Mouse (Mus musculus) frontal cortex, postnatal 36 days (tissue): ENCODE data around the gene Cpa2.
A peak's percentile ranks its signal among the peaks of the same experiment; 100 is the strongest.

ENCODE experiments used
- DNase-seq, 2 experiments: peaks; one replicate each; pipeline ENCODE4 v3.0.0; 2022; ENCODE audit warnings: low spot score in 2 of 2

Gene Cpa2

DNA sequence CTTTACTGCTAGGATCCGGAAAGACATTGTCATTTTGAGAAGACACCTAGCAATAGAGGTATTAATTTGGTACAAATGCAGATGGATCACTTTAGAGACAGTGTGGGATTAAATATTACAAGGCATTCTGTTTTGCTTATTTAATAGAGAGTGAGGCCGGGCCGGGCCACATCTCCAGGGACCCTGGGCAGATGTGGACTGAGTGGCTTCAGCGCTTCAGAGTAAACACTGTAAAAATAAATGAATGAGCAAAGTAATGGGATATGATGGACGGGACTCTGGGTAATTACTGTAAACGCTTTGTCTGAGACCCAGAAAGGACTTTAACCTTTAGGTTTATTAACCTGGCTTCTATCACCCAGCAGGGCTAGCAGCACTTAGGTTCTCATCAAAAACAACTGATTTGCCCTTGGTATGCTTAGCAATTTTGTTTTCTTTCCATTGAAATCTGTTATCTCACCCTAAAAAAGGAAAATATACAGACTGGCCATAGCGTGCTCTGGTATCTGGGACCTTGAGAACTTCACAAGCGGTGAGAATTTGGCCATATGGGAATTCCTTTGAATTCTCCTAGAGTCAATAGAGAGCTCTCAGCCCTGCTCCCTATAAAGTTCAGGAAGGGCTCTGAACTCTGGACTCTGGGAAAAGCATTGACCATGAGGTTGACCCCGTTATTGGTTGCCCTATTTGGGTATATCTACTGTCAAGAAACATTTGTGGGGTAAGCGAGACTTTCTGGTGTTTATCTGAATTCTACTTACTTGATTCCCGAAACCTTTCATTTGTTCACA lies at the start of gene Cpa2:
TSS of gene Cpa2 (plus strand) at position 574 of the 791 bp plus-strand sequence.
- DNase-seq, result no peak

DNA sequence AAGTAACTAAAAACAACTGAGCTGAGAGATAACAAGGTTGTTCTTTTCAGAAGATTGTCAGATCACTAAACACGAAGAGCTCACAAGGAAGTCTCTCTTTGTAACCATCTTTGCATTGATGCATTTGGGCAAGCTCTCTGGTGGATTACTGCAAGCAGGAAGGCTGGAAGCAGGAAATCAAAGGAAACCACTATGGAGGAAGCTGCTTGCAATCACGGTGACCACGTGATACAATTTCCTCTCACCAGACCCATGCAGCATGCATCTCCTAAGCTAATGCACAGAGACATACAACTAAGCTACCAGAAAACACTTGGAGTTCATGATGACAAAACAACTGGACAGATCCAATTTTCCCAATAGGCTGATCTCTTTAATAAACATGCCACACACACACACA lies 42.3 kb upstream of the Cpa2 start:
- DNase-seq, result no peak

DNA sequence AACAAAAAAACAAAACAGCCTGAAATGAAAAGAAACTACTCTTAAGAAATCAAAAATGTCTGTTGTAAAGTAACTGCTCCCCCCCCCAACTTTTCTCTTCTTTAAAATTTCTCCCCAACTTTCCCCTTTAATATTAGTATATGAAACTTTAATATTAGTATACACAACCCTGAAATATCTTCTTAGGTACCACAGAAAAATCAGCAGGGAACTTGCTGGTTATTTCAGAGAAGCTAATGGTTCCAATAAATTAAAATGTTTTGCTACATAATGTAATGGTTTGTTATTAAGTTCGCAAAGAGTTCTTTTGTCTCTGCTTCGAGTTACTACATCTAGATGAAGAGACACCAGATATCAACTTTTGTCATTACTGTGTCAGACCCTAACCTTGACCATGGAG lies 32.6 kb upstream of the Cpa2 start:
- DNase-seq, result no peak

DNA sequence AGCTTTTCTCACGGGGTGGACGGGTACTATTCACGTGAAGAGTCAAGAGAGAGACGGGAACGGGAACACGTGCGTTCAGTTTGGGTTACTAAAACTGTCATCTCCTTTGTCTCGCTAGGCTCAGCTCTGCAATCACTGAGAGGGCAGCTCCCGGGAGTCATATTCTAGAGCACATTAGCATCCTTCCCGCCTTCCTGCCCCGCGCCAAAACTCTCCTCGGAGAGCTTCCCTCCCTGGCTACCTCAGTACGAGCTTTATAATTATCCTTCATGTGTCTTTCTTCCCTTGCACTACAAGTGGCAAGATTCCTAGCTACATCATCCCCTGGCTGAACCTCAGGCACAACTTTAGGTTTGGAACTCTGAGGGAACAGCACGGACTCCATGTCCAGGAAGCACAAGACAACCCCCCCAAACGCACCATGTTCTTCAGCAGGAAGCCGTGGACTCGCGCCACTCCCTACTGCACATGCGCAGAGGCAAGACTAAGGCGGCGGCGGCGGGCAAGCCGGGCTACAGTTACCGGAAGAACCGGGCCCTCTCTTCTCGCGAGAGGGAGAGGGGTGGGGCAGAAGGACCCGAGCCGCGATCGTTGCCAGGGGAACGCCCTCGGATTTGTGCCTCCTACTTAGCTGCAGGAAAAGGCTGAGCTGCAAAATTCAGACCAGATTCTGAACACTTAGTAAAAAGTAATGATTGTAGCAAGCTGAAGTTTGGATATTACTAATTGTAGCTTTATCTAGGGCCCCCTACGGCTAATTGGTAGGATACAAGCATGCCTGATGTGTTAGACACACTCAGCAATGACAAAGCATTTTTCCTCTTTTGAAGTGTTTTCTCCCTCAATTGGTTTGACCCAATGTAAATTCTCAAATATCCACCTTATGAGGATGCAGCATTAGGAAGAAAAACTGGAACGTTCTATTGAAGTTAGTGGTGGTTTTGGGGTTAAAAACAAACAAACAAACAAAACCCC lies 31.8 kb upstream of the Cpa2 start, which contains the start of the genes Tmem209 and Ssmem1:
TSS of gene Tmem209 (minus strand) at position 519 of the 975 bp plus-strand sequence.
TSS of gene Ssmem1 (plus strand) at position 585 of the 975 bp plus-strand sequence.
- peak; percentile 99 for DNase-seq

DNA sequence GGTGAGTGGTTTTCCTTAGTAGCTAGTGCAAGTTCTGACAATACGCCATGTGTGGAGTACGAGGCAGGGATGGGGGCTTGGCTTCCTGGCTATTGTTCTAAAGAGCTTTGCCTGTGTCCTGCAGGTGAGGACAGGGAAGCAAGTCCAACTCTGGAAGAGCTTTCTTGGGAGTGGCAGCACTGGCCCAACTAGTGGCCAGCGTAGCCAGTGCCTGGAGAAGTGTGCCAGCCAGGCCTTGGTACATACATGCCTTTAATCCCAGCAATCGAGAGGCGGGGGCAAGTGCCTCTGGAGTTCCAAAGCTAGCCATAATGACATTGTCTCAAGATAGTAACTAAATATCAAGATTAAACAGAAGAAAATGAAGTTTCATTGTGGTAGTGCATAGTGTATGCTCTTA lies 31.1 kb upstream of the Cpa2 start:
- no peak for DNase-seq

DNA sequence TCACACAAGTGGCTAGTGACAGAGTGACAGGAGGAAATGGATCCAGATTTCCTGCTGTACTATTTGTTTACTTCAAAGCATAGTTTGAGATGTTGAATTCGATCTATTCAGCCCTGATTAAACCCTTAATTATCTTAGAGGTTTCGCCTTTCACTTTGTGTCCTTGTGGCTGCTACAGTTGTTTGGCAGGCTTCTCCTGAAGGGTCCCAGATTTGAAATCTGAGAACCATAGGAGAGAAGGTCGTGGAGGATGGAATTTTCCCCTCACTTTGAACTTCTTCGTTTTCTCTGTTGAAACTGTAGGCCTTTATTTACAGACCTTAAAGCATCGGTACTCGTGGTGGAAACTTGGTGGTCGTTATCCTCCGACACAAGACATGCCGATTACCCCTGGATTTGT lies 27.1 kb upstream of the Cpa2 start:
- no peak for DNase-seq

DNA sequence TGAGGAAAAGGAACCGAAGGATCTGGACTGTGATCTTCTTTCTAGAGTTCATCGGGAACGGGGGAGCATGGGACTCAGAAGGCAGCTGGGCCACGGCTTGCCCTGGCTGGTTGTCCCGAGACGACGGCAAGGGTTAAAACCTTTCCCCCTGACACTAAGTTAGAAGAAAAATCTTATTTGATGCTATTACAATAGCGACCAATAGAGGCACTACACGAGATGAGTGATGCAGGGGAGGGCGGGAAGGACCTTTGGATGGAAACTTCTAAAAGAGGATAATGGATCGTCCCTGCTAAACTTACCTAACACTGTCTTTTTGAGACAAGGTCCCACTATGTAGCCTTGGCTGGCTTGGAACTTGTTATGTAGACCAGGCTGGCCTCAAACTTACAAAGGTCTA lies 21.0 kb upstream of the Cpa2 start:
- no peak for DNase-seq

DNA sequence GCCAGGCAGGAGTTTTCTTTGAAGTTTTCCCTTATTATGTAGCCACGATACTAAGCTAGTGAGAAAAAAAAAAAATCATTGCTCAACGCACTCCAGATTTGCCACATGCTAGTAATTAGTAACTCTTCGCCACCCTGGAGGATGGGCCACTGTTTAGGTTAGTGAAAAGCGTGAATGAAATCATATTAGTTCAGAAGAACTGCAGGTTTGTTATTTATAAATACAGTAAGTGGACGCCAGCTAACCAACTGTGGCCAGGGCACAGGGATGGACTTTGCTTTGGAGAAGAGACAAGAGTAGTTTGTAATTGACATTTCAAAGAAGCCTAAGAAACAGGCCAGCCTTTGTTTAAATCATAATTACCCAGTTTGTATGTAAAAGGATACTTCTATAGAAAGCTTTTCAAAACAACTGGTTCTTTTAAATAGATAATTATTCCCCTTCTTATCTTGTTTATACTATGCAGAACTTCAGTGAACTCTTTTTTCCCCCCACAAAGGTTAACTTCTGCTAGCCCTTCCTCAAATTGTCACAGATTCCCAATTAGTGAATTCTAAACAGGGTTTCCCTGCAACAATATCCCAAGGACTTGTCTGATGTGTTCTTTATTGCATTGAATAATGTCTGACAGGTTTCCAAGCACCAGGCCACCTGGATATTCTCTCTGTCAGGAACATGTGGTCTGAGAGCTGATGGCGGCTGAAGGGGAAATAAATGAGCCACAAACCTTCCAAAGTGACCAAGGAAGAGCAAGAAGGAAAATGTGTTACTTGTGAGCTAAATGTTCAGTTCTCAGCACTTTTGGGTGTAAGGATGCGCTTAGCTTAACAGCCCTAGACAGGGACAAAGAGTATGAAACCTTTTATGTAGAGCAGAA lies 15.7 kb upstream of the Cpa2 start:
- DNase-seq, result no peak

DNA sequence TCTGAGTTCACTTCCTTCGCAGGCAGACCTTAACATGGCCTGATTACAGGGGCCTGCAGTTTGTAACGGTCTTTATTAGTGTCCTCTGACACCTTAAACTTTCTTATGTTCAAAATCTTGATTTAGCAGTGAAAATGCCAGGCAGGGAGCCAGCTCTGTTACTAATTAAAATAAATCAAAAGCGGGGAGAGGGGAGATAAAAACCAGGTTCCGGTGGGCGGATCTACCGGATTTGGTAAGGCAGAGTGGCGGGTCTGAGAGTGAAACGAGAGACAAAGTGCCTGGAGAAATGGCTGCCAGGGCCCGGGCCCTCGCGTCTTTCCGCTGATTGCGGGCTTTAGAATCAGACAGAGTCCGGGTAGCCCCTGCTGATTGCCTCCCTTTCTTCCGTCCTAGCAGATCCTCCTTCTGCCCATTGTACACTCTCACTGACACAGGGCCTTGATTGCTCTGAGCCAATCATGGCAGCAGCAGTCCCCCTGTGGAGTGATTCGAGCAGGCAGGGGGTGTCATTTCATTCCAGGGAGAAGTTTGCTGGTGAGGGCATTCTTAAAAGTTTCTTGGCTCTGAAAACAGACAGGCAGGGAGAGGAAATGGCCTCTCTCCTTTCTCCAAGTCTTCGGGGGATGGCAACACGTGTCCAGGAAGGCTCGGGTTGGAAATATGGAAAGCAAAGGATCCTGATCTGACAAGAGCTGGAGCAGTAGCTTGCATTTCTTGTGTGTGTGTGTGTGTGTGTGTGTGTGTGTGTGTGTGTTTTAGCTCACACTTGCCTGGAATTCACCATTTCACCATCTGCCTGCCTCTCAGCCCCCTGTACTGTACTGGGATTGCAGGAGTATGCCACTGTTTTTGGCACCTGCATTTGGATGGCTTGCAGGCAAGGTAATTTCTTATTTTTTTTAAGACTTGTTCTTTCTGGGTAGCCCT lies 14.5 kb upstream of the Cpa2 start:
- DNase-seq, result no peak

DNA sequence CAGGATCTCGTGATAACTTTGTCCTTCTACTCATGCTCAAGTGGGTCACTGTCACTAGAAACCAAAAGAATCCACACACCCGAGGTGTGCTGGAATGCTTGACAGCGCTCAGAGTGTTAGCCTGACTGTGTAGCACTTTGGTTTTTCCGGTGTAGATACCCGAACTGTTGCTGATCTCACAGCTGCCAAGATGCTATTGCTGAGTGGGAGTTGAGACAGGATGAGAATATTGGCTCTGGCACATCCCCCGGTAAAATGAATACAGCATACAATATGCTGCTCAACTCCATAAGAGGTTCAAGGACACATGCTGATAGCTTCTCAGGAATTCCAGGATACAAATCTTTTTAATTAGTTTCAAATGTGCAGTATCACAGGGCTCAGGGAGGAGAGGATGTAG lies 12.6 kb upstream of the Cpa2 start:
- DNase-seq, result peak in 1 of 2 experiments; percentile 56

DNA sequence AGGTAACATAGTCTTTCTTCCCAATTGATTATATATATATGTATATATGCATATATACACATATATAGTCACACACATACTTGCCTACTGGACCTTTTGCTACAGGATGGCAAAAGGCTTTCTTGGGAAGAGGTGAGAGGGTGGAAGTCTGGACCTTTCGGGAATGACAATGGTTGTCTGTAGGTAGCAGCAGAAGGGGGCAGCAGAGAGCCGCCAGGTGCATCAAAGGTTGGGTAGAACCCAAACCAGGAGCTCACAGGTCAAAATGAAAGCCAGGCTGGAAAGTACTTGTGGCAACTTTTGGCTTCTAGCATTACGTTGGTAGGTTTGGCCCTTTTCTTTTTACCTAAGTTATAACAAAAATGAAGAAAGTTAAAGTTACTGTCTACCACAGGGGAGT lies 6.0 kb upstream of the Cpa2 start:
- DNase-seq, result no peak

DNA sequence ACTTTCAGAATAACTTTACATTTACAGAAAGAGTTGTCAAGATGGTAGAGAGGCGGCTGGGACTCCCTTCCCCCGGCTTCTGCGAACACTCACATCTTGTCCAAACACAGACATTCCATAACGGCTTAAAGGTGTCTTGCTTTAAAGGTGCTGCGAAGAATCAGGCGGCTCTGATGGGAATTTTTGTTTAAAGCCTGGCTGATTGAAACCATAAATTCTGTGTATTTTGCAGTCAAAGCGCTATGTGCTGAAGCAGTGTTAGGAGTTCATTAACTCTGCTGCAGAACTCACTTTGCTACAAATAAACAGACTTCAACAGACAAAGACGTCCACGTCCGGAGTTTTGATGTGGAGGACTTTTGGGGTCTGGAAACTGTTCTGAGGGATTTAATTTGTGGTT lies 3.1 kb upstream of the Cpa2 start:
- peak in 1 of 2 experiments; percentile 37 for DNase-seq

DNA sequence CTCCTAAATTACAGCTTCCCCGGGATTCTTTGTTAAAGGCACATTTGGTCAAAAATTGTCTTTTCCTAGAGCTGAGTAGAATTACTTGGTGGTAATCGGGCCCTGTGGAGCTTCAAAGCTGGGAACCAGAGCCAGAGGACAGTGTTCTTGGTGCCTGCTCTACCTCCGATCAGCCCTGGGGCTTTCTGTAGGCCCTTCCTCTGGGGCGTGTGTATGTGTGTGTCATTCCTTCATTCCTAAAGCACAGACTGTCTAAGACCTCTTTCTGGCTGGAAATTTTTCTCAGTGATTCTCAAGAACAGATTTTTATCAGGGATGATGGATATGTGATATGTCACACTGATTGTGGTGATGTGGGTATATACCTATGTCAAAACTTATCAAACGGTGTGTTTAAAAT lies 2.6 kb upstream of the Cpa2 start:
- DNase-seq, result no peak

DNA sequence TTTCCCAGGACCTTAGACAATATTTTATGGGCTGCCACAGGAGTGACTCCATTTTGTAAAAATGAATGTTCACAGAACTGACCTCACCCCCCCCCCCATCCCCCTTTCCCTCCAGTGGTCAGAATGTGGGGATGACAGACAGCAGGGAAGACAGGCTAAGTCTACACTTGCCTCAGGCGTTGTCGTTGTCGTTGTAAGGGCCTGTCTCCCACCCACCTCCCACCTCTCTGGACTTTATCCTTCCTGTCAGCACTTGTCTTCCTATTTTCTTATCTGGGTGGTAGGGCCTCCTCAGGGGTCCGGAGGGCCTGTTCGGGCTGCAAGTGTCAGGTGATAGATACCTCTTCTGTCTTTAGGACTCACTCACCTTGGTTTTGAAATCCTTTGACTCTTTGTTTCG lies 895 bp downstream of the Cpa2 start:
- DNase-seq, result no peak

DNA sequence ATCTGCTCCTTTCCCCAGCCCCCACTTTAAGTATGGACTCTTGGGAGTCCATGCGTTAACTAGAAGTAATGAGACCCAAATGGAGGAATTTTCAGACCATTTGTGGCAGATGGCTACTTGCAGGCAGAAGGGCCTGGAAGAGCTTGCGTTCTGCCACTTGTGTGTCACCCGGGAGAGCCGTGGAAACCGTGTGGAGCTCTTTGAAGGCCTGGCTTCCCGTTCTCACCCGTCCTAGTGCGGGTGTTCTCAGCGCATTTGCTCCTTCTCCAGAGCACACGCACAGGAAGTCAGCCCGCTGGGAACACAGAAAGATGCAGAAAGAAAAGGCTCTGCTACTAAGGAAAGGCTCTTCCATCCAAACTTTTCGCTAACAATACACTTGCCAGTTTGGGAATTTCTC lies 1.7 kb downstream of the Cpa2 start:
- DNase-seq, result no peak

DNA sequence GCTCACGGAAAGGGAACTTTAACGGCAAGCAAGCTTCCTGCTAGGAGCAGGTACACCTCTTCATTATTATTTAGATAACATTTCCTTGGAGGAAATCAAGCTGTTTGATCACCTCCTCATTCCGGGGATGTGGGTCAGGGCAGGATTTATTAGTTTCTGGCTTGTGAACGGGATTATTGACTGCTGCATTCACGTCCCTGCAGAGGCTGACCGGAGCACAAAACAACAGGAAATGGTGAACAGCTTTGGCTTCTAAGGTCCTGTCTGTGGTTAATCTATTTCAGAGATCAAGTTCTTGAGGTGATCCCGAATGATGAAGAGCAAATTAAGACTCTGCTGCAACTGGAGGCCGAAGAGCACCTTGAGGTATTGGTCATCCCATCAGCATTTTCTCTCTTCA lies 2.5 kb downstream of the Cpa2 start:
- DNase-seq, result no peak

DNA sequence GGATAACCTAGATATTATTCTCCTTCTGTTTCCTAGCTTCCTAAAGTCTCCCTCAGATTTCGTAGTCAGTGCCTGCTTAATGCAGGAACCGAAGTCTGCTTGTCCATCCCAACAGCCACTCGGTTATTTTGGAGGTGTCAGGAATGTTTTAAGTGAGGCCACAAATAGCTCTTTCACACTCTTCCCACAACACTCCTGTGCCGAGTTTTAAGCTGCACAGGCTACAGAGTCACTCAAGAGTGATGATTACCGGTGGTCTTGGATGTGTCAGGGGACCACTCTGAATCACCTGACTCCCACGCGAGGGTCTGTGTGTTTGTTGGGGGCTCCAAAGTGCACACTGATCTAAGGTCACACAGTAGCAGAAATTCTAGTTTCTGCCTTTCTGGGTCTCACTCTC lies 4.3 kb downstream of the Cpa2 start:
- DNase-seq, result peak in 1 of 2 experiments; percentile 65

DNA sequence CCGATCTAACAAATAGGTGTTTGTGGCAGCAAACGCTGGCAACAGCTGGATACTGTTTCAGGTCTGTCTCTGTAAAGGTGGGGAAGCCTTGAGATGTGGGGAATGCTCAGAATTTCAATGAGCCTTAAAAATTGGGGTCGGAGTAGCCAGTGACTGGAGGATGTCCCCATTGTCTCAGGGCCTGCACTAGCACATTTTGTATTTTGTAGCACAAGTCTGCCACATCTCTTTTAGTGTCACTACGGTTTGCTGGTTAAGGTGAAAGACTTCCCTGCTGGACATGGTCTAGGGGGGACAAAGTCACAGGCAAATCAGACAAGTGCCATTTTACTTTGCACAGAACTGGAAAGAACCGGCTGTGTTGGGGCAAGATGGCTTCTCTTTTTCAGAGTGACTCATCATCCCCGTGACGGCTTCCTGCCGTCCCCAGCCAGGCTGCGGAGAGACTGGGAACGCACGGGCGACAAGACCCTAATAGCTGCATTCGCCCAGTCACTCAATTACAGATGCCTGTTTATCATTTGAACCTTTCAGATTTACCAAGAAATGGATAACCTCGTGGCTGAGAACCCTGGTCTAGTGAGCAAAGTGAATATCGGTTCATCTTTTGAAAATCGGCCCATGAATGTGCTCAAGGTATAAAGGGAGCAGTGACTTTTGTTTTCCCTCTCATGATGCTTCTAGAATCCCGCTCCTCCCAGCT lies 5.3 kb downstream of the Cpa2 start:
- peak in 1 of 2 experiments; percentile 46 for DNase-seq

DNA sequence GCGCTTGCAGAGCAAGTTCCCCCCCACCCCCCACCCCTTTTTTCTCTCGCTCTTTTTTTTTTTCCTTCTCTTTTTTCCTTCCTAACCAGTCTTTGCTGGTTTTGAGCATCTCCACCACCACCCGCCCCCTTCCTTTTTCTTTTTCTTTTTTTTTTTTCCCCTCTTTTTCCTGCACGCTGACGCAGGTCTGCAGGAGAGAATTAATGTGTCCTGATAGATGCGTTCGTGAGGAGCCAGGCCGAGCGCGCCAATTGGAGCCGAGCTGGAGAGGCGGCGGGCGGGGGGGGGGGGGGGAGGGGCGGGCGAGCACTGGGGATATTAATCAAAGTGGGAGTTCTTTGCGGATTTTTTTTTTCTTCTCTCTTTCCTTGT lies 5.9 kb downstream of the Cpa2 start:
- DNase-seq, result no peak
